Comparison of ENCODE assay signal across 16 mouse cellular contexts in genomic region chr11:87278807-87279206, GRCm38 (mm10).
"Had no signal": no experiment of that assay in that cellular context is flagged by ENCODE, and none has a peak within 500 bp of the region (broad histone marks: within the 10 kb centered on the region; RNA-seq: fewer than 3 reads in every experiment).

No protein-coding gene starts in this region.

- H3K9ac ChIP-seq: liver, embryonic 13.5 days; midbrain, embryonic 13.5 days had no signal

- H3K4me2 ChIP-seq: liver, embryonic 13.5 days; midbrain, embryonic 13.5 days had no signal

- H3K27ac ChIP-seq: kidney, postnatal 0 days; liver, embryonic 13.5 days; midbrain, embryonic 10.5 days; midbrain, embryonic 13.5 days; stomach, postnatal 0 days had no signal

- H3K36me3 ChIP-seq: liver, embryonic 13.5 days had no signal

- ATAC-seq: intestine, embryonic 16.5 days; midbrain, embryonic 13.5 days; midbrain, embryonic 16.5 days had no signal

- H3K27me3 ChIP-seq: liver, embryonic 13.5 days; midbrain, embryonic 13.5 days had no signal

- H3K4me3 ChIP-seq: liver, embryonic 13.5 days; megakaryocyte, embryonic 14.5 days; midbrain, embryonic 10.5 days; midbrain, embryonic 13.5 days; myocyte had no signal

- H3K9me3 ChIP-seq: liver, embryonic 13.5 days; midbrain, embryonic 10.5 days; midbrain, embryonic 13.5 days had no signal

- DNase-seq: kidney, adult 2 months; kidney, postnatal 25 days; liver, embryonic 13.5 days; lung, adult 2 months; lung, postnatal 14 days; retina, postnatal 1 day; right cerebral cortex, postnatal 4 days; thymus, postnatal 25 days had no signal
